Mouse (Mus musculus): Measurements from ENCODE around the gene Bin2. TPM values are rescaled to one million over a fixed set of nuclear protein-coding genes. Genes with fewer than 3 reads are reported as not detected.

Bin2 gene
- polyA plus RNA-seq, 1 experiment, result 114 TPM

- H3K4me1 ChIP-seq (replicated peaks; ENCODE audit: control insufficient read depth, insufficient read depth, low read length), result peaks cover 14% of the 10 kb centered on the region
- DNase-seq, result no peak
- no peaks in the 10 kb centered on the region for H3K27me3 ChIP-seq (ENCODE audit: control insufficient read depth, insufficient read depth, low read length)
- H3K4me3 ChIP-seq (ENCODE audit: control insufficient read depth, insufficient read depth, low read length), result no peak overlapping the region
- no peaks in the 10 kb centered on the region for H3K36me3 ChIP-seq (ENCODE audit: control insufficient read depth, insufficient read depth, low read length)
- WGBS, result 78% methylated on average over 14 of the region's 14 CpGs
- H3K27ac ChIP-seq (ENCODE audit: control insufficient read depth, insufficient read depth, low read length), result no peak overlapping the region
- TF ChIP-seq POLR2A (IDR thresholded peaks at IDR 0.05; ENCODE audit: control insufficient read depth, extremely low read depth, insufficient read depth, low read length, poor library complexity) (no peak), CTCF (IDR thresholded peaks at IDR 0.05; ENCODE audit: borderline replicate concordance, control insufficient read depth, extremely low read depth, insufficient read depth, low read length, poor library complexity) (no peak)
Observed at GRCm38 (mm10) chr15:100679005-100679404, 9.7 kb upstream of the Bin2 start.

- TF ChIP-seq POLR2A (IDR thresholded peaks at IDR 0.05; ENCODE audit: control insufficient read depth, extremely low read depth, insufficient read depth, low read length, poor library complexity), result no peak
- TF ChIP-seq CTCF (IDR thresholded peaks at IDR 0.05; ENCODE audit: borderline replicate concordance, control insufficient read depth, extremely low read depth, insufficient read depth, low read length, poor library complexity), result no peak
- 91% methylated on average over 12 of the region's 12 CpGs for WGBS
- H3K4me1 ChIP-seq (replicated peaks; ENCODE audit: control insufficient read depth, insufficient read depth, low read length), result peaks cover 17% of the 10 kb centered on the region
- H3K27me3 ChIP-seq (ENCODE audit: control insufficient read depth, insufficient read depth, low read length), result no peaks in the 10 kb centered on the region
- H3K27ac ChIP-seq (ENCODE audit: control insufficient read depth, insufficient read depth, low read length), result no peak overlapping the region
- no peaks in the 10 kb centered on the region for H3K36me3 ChIP-seq (ENCODE audit: control insufficient read depth, insufficient read depth, low read length)
- H3K4me3 ChIP-seq (ENCODE audit: control insufficient read depth, insufficient read depth, low read length), result no peak overlapping the region
- DNase-seq, result no peak
Observed at GRCm38 (mm10) chr15:100678581-100678980, 9.2 kb upstream of the Bin2 start.

GRCm38 (mm10) chr15:100677675-100678074, 8.3 kb upstream of the Bin2 start:
- peaks cover 17% of the 10 kb centered on the region for H3K4me1 ChIP-seq (replicated peaks; ENCODE audit: control insufficient read depth, insufficient read depth, low read length)
- H3K4me3 ChIP-seq (ENCODE audit: control insufficient read depth, insufficient read depth, low read length), result no peak overlapping the region
- WGBS, result 92% methylated on average over 8 of the region's 8 CpGs
- no peaks in the 10 kb centered on the region for H3K27me3 ChIP-seq (ENCODE audit: control insufficient read depth, insufficient read depth, low read length)
- H3K36me3 ChIP-seq (ENCODE audit: control insufficient read depth, insufficient read depth, low read length), result no peaks in the 10 kb centered on the region
- no peak for DNase-seq
- no peak overlapping the region for H3K27ac ChIP-seq (ENCODE audit: control insufficient read depth, insufficient read depth, low read length)
- TF ChIP-seq CTCF (IDR thresholded peaks at IDR 0.05; ENCODE audit: borderline replicate concordance, control insufficient read depth, extremely low read depth, insufficient read depth, low read length, poor library complexity) (no peak), POLR2A (IDR thresholded peaks at IDR 0.05; ENCODE audit: control insufficient read depth, extremely low read depth, insufficient read depth, low read length, poor library complexity) (no peak)

GRCm38 (mm10) chr15:100676521-100676920, 7.2 kb upstream of the Bin2 start:
- Histone ChIP-seq H3K27ac (ENCODE audit: control insufficient read depth, insufficient read depth, low read length) (no peak overlapping the region), H3K4me3 (ENCODE audit: control insufficient read depth, insufficient read depth, low read length) (no peak overlapping the region), H3K4me1 (replicated peaks; ENCODE audit: control insufficient read depth, insufficient read depth, low read length) (peaks cover 17% of the 10 kb centered on the region), H3K27me3 (ENCODE audit: control insufficient read depth, insufficient read depth, low read length) (no peaks in the 10 kb centered on the region), H3K36me3 (ENCODE audit: control insufficient read depth, insufficient read depth, low read length) (no peaks in the 10 kb centered on the region)
- WGBS, result 60% methylated on average over 1 of the region's 1 CpGs
- DNase-seq, result no peak
- TF ChIP-seq POLR2A (IDR thresholded peaks at IDR 0.05; ENCODE audit: control insufficient read depth, extremely low read depth, insufficient read depth, low read length, poor library complexity), result no peak

GRCm38 (mm10) chr15:100675486-100675885, 6.1 kb upstream of the Bin2 start:
- 66% methylated on average over 3 of the region's 3 CpGs for WGBS
- H3K4me3 ChIP-seq (ENCODE audit: control insufficient read depth, insufficient read depth, low read length), result no peak overlapping the region
- peaks cover 9% of the 10 kb centered on the region for H3K4me1 ChIP-seq (replicated peaks; ENCODE audit: control insufficient read depth, insufficient read depth, low read length)
- H3K36me3 ChIP-seq (ENCODE audit: control insufficient read depth, insufficient read depth, low read length), result no peaks in the 10 kb centered on the region
- no peak overlapping the region for H3K27ac ChIP-seq (ENCODE audit: control insufficient read depth, insufficient read depth, low read length)
- no peaks in the 10 kb centered on the region for H3K27me3 ChIP-seq (ENCODE audit: control insufficient read depth, insufficient read depth, low read length)
- DNase-seq, result no peak
- TF ChIP-seq POLR2A (IDR thresholded peaks at IDR 0.05; ENCODE audit: control insufficient read depth, extremely low read depth, insufficient read depth, low read length, poor library complexity), result no peak
- TF ChIP-seq CTCF (IDR thresholded peaks at IDR 0.05; ENCODE audit: borderline replicate concordance, control insufficient read depth, extremely low read depth, insufficient read depth, low read length, poor library complexity), result no peak

GRCm38 (mm10) chr15:100674566-100674965, 5.2 kb upstream of the Bin2 start:
- Histone ChIP-seq H3K4me3 (ENCODE audit: control insufficient read depth, insufficient read depth, low read length) (no peak overlapping the region), H3K36me3 (ENCODE audit: control insufficient read depth, insufficient read depth, low read length) (no peaks in the 10 kb centered on the region), H3K27me3 (ENCODE audit: control insufficient read depth, insufficient read depth, low read length) (no peaks in the 10 kb centered on the region), H3K4me1 (replicated peaks; ENCODE audit: control insufficient read depth, insufficient read depth, low read length) (peaks cover 7% of the 10 kb centered on the region), H3K27ac (ENCODE audit: control insufficient read depth, insufficient read depth, low read length) (no peak overlapping the region)
- 91% methylated on average over 10 of the region's 10 CpGs for WGBS
- no peak for DNase-seq
- TF ChIP-seq POLR2A (IDR thresholded peaks at IDR 0.05; ENCODE audit: control insufficient read depth, extremely low read depth, insufficient read depth, low read length, poor library complexity), result no peak
- no peak for TF ChIP-seq CTCF (IDR thresholded peaks at IDR 0.05; ENCODE audit: borderline replicate concordance, control insufficient read depth, extremely low read depth, insufficient read depth, low read length, poor library complexity)

Measured in thymus, adult 2 months (tissue).